Mouse (Mus musculus) right cerebral cortex, postnatal 14 days (tissue): ENCODE data around the gene Sec24b.
A peak's percentile ranks its signal among the peaks of the same experiment; 100 is the strongest.

Experiments used
- DNase-seq: peaks from one replicate; pipeline ENCODE4 v3.0.0; 2022

The Sec24b gene

GRCm38 (mm10) chr3:130061281-130061680, at the start of gene Sec24b:
Sec24b (minus strand) TSS chr3:130061553.
- no peak for DNase-seq

GRCm38 (mm10) chr3:130104471-130104870, 43.1 kb upstream of the Sec24b start:
- no peak for DNase-seq

- DNase-seq = peak; percentile 21
Measured at GRCm38 (mm10) chr3:130103486-130103885, 42.1 kb upstream of the Sec24b start.

- DNase-seq = peak; percentile 19
Measured at GRCm38 (mm10) chr3:130095160-130095781, 33.9 kb upstream of the Sec24b start.

GRCm38 (mm10) chr3:130094125-130094704, 32.9 kb upstream of the Sec24b start:
- no peak for DNase-seq

GRCm38 (mm10) chr3:130090460-130090859, 29.1 kb upstream of the Sec24b start:
- DNase-seq = no peak

GRCm38 (mm10) chr3:130088654-130089053, 27.3 kb upstream of the Sec24b start:
- no peak for DNase-seq

GRCm38 (mm10) chr3:130087466-130087865, 26.1 kb upstream of the Sec24b start:
- no peak for DNase-seq

- DNase-seq = no peak
Measured at GRCm38 (mm10) chr3:130086372-130087080, 25.2 kb upstream of the Sec24b start.

GRCm38 (mm10) chr3:130083312-130083711, 22.0 kb upstream of the Sec24b start:
- no peak for DNase-seq

- no peak for DNase-seq
Measured at GRCm38 (mm10) chr3:130080666-130081065, 19.3 kb upstream of the Sec24b start.

GRCm38 (mm10) chr3:130079794-130080193, 18.4 kb upstream of the Sec24b start:
- DNase-seq = peak; percentile 51

- no peak for DNase-seq
Measured at GRCm38 (mm10) chr3:130077291-130077690, 15.9 kb upstream of the Sec24b start.

GRCm38 (mm10) chr3:130075746-130076145, 14.4 kb upstream of the Sec24b start:
- no peak for DNase-seq

GRCm38 (mm10) chr3:130073085-130073484, 11.7 kb upstream of the Sec24b start:
- DNase-seq = no peak

- no peak for DNase-seq
Measured at GRCm38 (mm10) chr3:130071918-130072317, 10.6 kb upstream of the Sec24b start.

- DNase-seq = peak; percentile 84
Measured at GRCm38 (mm10) chr3:130060396-130061029, 840 bp downstream of the Sec24b start.

- peak; percentile 28 for DNase-seq
Measured at GRCm38 (mm10) chr3:130059805-130060395, 1.5 kb downstream of the Sec24b start.

- no peak for DNase-seq
Measured at GRCm38 (mm10) chr3:130058488-130058887, 2.9 kb downstream of the Sec24b start.

- DNase-seq = no peak
Measured at GRCm38 (mm10) chr3:130057569-130058345, 3.6 kb downstream of the Sec24b start.

- no peak for DNase-seq
Measured at GRCm38 (mm10) chr3:130055416-130056385, 5.7 kb downstream of the Sec24b start.
